In genomic region chr6:12747856-12748450, GRCm38 (mm10) we compare ENCODE assay signal across 8 mouse cellular contexts. TPM values are rescaled to one million over a fixed set of nuclear protein-coding genes. Genes with fewer than 3 reads are reported as not detected.
DNase-seq lines count a peak whose midpoint lies in the region; ATAC-seq and TF ChIP-seq lines count a peak whose summit lies in the region.

No protein-coding gene starts in this region.

- TF ChIP-seq POLR2A in cortical plate, adult 2 months (IDR thresholded peaks at IDR 0.05; ENCODE audit: extremely low read depth, insufficient read depth, low read length): no peak

- no peaks in the 10 kb centered on the region for H3K4me1 ChIP-seq in cortical plate, adult 2 months (ENCODE audit: control insufficient read depth, insufficient read depth, low read length)
- H3K4me1 ChIP-seq in heart, embryonic 13.5 days: peaks cover 7% of the 10 kb centered on the region
- H3K4me1 ChIP-seq in midbrain, embryonic 14.5 days (ENCODE audit: control insufficient read depth, insufficient read depth, low read length): peaks cover 12% of the 10 kb centered on the region

- H3K9me3 ChIP-seq in heart, embryonic 13.5 days: no peaks in the 10 kb centered on the region
- H3K9me3 ChIP-seq in midbrain, embryonic 14.5 days (ENCODE audit: control insufficient read depth, low read length): no peaks in the 10 kb centered on the region

- no peaks in the 10 kb centered on the region for H3K36me3 ChIP-seq in heart, embryonic 13.5 days
- H3K36me3 ChIP-seq in midbrain, embryonic 14.5 days (ENCODE audit: control insufficient read depth, insufficient read depth, low read length): no peaks in the 10 kb centered on the region

- peak overlapping the region; percentile 81 for H3K9ac ChIP-seq in heart, embryonic 13.5 days
- peak overlapping the region; percentile 97 for H3K9ac ChIP-seq in midbrain, embryonic 14.5 days (replicated peaks; ENCODE audit: low read length)

- H3K4me3 ChIP-seq in cortical plate, adult 2 months (ENCODE audit: insufficient read depth, low read length): peak overlapping the region; percentile 89
- H3K4me3 ChIP-seq in heart, embryonic 13.5 days: peak overlapping the region; percentile 72
- H3K4me3 ChIP-seq in midbrain, embryonic 14.5 days (replicated peaks; ENCODE audit: low read depth, low read length): peak overlapping the region; percentile 61

- no peaks in the 10 kb centered on the region for H3K27me3 ChIP-seq in heart, embryonic 13.5 days (replicated peaks)
- no peaks in the 10 kb centered on the region for H3K27me3 ChIP-seq in midbrain, embryonic 14.5 days (ENCODE audit: control insufficient read depth, insufficient read depth, low read length)

- H3K4me2 ChIP-seq in heart, embryonic 13.5 days: peak overlapping the region; percentile 91
- H3K4me2 ChIP-seq in midbrain, embryonic 14.5 days (ENCODE audit: low read length): peak overlapping the region; percentile 67

- H3K27ac ChIP-seq in cortical plate, adult 2 months (ENCODE audit: insufficient read depth, low read length): no peak overlapping the region
- peak overlapping the region; percentile 28; the same call in 1 of the 2 replicates for H3K27ac ChIP-seq in heart, embryonic 13.5 days (replicated peaks)
- peak overlapping the region; percentile 97 for H3K27ac ChIP-seq in midbrain, embryonic 14.5 days (replicated peaks; ENCODE audit: low read depth, low read length)

- DNase-seq in cerebellum, postnatal 25 days: peak; percentile 16 to 21
- no peak for DNase-seq in cerebellum, postnatal 4 days (ENCODE audit: low spot score in 2 of 2)
- peak; percentile 7 to 29 for DNase-seq in kidney, postnatal 4 days
- DNase-seq in midbrain, embryonic 14.5 days: peak; percentile 72
- DNase-seq in gastrocnemius, postnatal 4 days (ENCODE audit: low spot score in 2 of 2): no peak

- TF ChIP-seq CTCF in cortical plate, adult 2 months (IDR thresholded peaks at IDR 0.05; ENCODE audit: extremely low read depth, insufficient read depth, low read length): no peak

- ATAC-seq in heart, embryonic 13.5 days (ENCODE audit: extremely low read depth, insufficient number of reproducible peaks, low FRiP score, low TSS enrichment): no peak
- ATAC-seq in midbrain, embryonic 14.5 days (ENCODE audit: low FRiP score, low TSS enrichment): no peak; the same call in 1 of the 2 replicates
- ATAC-seq in megakaryocyte-erythroid progenitor cell, adult 5-6 weeks (replicated peaks; ENCODE audit: low FRiP score, low TSS enrichment, poor library complexity, severe bottlenecking): no peak

- 9% methylated on average over 11 of the region's 11 CpGs for WGBS in heart, embryonic 13.5 days
- under 1% methylated on average over 11 of the region's 11 CpGs for WGBS in midbrain, embryonic 14.5 days

RNA-seq across cellular contexts. Expression of gene Thsd7a, which starts 1.3 kb away (rescaled TPM):
- 7.6 and 8.9 TPM in 2 replicates for polyA plus RNA-seq in cortical plate, adult 2 months (2012; rRNA removed)
- polyA plus RNA-seq in heart, embryonic 13.5 days (2015; fragmentation: Nextera tagmentation; extraction: Ambion mirVana): 3.0 and 3.6 TPM in 2 replicates
- polyA plus RNA-seq in midbrain, embryonic 14.5 days (2014; fragmentation: Nextera tagmentation; extraction: Ambion mirVana): 45.4 and 47.6 TPM in 2 replicates
- not detected in 2 replicates for total RNA-seq in megakaryocyte-erythroid progenitor cell, adult 5-6 weeks (2014; fragmentation: Nextera tagmentation)
- total RNA-seq in megakaryocyte-erythroid progenitor cell, adult 5-6 weeks (2017): not detected in 2 replicates
- total RNA-seq in gastrocnemius, postnatal 4 days (2021): 1 to 10 TPM; 4.6 to 7.8 TPM

Comparison
In these comparisons a context has a peak if more than half of its experiments do, and no peak if none do; other contexts are left out.
1. DNase-seq: peak in cerebellum, postnatal 25 days (2 of 2), kidney, postnatal 4 days (2 of 2) and midbrain, embryonic 14.5 days (single experiment); none in cerebellum, postnatal 4 days (0 of 2) and gastrocnemius, postnatal 4 days (0 of 2).
2. Peak in every context shown above with its lines, with median percentiles within 50 percentile points of each other: H3K4me3 ChIP-seq.